Mouse (Mus musculus): ENCODE measurements around the gene Uqcc1. TPM values are rescaled to one million over a fixed set of nuclear protein-coding genes. Genes with fewer than 3 reads are reported as not detected.

Uqcc1 gene
- total RNA-seq (2014; rRNA removed) (44.6 and 48.2 TPM in 2 replicates), polyA plus RNA-seq (2015; fragmentation: Nextera tagmentation; extraction: Ambion mirVana) (55.0 and 58.9 TPM in 2 replicates)

GRCm38 (mm10) chr2:155929531-155930442, at the start of gene Uqcc1:
Gene Uqcc1, minus strand, starts transcription at chr2:155930310.
- Histone ChIP-seq H3K9me3 (ENCODE audit: low read length) (no peaks in the 10 kb centered on the region), H3K4me2 (ENCODE audit: low read depth, low read length, poor library complexity, severe bottlenecking) (peak within 1 kb of the TSS; percentile 59), H3K4me1 (ENCODE audit: insufficient read depth, low read length) (peaks cover 7% of the 10 kb centered on the region; the same call in 1 of the 2 replicates), H3K9ac (replicated peaks; ENCODE audit: low read length, poor library complexity, severe bottlenecking) (peak within 1 kb of the TSS; percentile 57), H3K27me3 (ENCODE audit: insufficient read depth, low read length) (no peaks in the 10 kb centered on the region), H3K27ac (ENCODE audit: low read depth, low read length) (peak within 1 kb of the TSS; percentile 85), H3K36me3 (ENCODE audit: insufficient read depth, low read length) (no peaks in the 10 kb centered on the region), H3K4me3 (ENCODE audit: low read depth, low read length) (peak within 1 kb of the TSS; percentile 51)
- no peak for TF ChIP-seq CTCF (IDR thresholded peaks at IDR 0.05)
- WGBS, result under 1% methylated on average over 38 of the region's 38 CpGs
- ATAC-seq (ENCODE audit: low FRiP score) (peak; percentile 96), DNase-seq (ENCODE audit: low spot score) (peak; percentile 98)

DNA sequence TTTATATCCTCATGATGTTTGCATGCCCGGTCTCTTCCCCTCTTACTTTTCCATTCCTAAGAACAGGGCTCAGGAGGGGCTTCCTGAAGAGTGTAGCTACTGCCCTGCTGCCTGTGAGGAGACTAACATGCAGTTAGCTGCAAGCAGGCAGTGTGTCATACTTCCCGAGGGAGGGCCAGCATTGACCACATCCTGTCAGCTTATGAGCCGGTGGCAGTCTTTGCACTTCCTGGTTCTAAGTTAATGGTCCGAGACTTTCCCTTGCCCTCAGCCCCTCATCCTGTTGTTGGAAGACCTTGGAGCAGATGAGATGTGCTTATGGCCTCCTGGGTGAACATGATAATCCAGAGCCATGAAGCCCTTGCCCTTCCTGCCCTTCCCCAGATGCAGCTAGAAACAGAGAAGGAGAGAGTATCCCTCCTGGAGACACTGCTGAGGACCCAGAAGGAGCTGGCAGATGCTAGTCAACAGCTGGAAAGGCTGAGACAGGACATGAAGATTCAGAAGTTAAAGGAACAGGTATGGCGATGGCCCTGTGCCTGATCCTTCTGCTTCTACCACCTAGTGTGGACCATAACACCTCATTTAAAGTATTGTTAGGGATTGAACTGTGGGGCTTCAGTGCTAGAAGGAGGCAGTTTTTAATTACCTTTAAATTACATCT, 49.4 kb upstream of the Uqcc1 start:
- no peak overlapping the region for H3K9ac ChIP-seq (replicated peaks; ENCODE audit: low read length, poor library complexity, severe bottlenecking)
- DNase-seq (ENCODE audit: low spot score) (no peak), ATAC-seq (ENCODE audit: low FRiP score) (no peak)
- H3K27me3 ChIP-seq (ENCODE audit: insufficient read depth, low read length), result no peaks in the 10 kb centered on the region
- 88% methylated on average over 5 of the region's 5 CpGs for WGBS
- no peaks in the 10 kb centered on the region for H3K9me3 ChIP-seq (ENCODE audit: low read length)
- no peak for TF ChIP-seq CTCF (IDR thresholded peaks at IDR 0.05)
- peaks cover 61% of the 10 kb centered on the region for H3K36me3 ChIP-seq (ENCODE audit: insufficient read depth, low read length)
- H3K27ac ChIP-seq (ENCODE audit: low read depth, low read length), result no peak overlapping the region
- no peaks in the 10 kb centered on the region for H3K4me1 ChIP-seq (ENCODE audit: insufficient read depth, low read length)
- H3K4me3 ChIP-seq (ENCODE audit: low read depth, low read length), result no peak overlapping the region
- no peak overlapping the region for H3K4me2 ChIP-seq (ENCODE audit: low read depth, low read length, poor library complexity, severe bottlenecking)

- H3K4me2 ChIP-seq (ENCODE audit: low read depth, low read length, poor library complexity, severe bottlenecking), result no peak overlapping the region
- H3K36me3 ChIP-seq (ENCODE audit: insufficient read depth, low read length), result peaks cover 69% of the 10 kb centered on the region
- 86% methylated on average over 14 of the region's 14 CpGs for WGBS
- no peak overlapping the region for H3K4me3 ChIP-seq (ENCODE audit: low read depth, low read length)
- no peak overlapping the region for H3K27ac ChIP-seq (ENCODE audit: low read depth, low read length)
- no peaks in the 10 kb centered on the region for H3K4me1 ChIP-seq (ENCODE audit: insufficient read depth, low read length)
- no peaks in the 10 kb centered on the region for H3K27me3 ChIP-seq (ENCODE audit: insufficient read depth, low read length)
- ATAC-seq (ENCODE audit: low FRiP score) (no peak), DNase-seq (ENCODE audit: low spot score) (no peak)
- H3K9ac ChIP-seq (replicated peaks; ENCODE audit: low read length, poor library complexity, severe bottlenecking), result no peak overlapping the region
- TF ChIP-seq CTCF (IDR thresholded peaks at IDR 0.05), result peak; percentile 40
- no peaks in the 10 kb centered on the region for H3K9me3 ChIP-seq (ENCODE audit: low read length)
Measured at GRCm38 (mm10) chr2:155974087-155974731, 44.1 kb upstream of the Uqcc1 start.

- Histone ChIP-seq H3K4me1 (ENCODE audit: insufficient read depth, low read length) (no peaks in the 10 kb centered on the region), H3K4me2 (ENCODE audit: low read depth, low read length, poor library complexity, severe bottlenecking) (no peak overlapping the region), H3K9ac (replicated peaks; ENCODE audit: low read length, poor library complexity, severe bottlenecking) (no peak overlapping the region), H3K27ac (ENCODE audit: low read depth, low read length) (no peak overlapping the region), H3K36me3 (ENCODE audit: insufficient read depth, low read length) (peaks cover 72% of the 10 kb centered on the region), H3K4me3 (ENCODE audit: low read depth, low read length) (no peak overlapping the region), H3K27me3 (ENCODE audit: insufficient read depth, low read length) (no peaks in the 10 kb centered on the region), H3K9me3 (ENCODE audit: low read length) (no peaks in the 10 kb centered on the region)
- ATAC-seq (ENCODE audit: low FRiP score) (no peak), DNase-seq (ENCODE audit: low spot score) (no peak)
- WGBS, result 83% methylated on average over 6 of the region's 6 CpGs
- TF ChIP-seq CTCF (IDR thresholded peaks at IDR 0.05), result no peak
Measured at GRCm38 (mm10) chr2:155973348-155973747, 43.2 kb upstream of the Uqcc1 start.

GRCm38 (mm10) chr2:155962991-155963390, 32.9 kb upstream of the Uqcc1 start:
- peaks cover 45% of the 10 kb centered on the region for H3K36me3 ChIP-seq (ENCODE audit: insufficient read depth, low read length)

More at GRCm38 (mm10) chr2:155962991-155963390, 32.9 kb upstream of the Uqcc1 start:
- no peaks in the 10 kb centered on the region for H3K4me1 ChIP-seq (ENCODE audit: insufficient read depth, low read length)
- 26% methylated on average over 1 of the region's 1 CpGs for whole genome bisulfite sequencing
- no peaks in the 10 kb centered on the region for H3K9me3 ChIP-seq (ENCODE audit: low read length)
- H3K27me3 ChIP-seq (ENCODE audit: insufficient read depth, low read length), result no peaks in the 10 kb centered on the region
- no peak overlapping the region for H3K27ac ChIP-seq (ENCODE audit: low read depth, low read length)
- DNase-seq (ENCODE audit: low spot score) (peak; percentile 77), ATAC-seq (ENCODE audit: low FRiP score) (no peak)
- no peak overlapping the region for H3K4me2 ChIP-seq (ENCODE audit: low read depth, low read length, poor library complexity, severe bottlenecking)
- H3K4me3 ChIP-seq (ENCODE audit: low read depth, low read length), result no peak overlapping the region
- peak; percentile 78 for TF ChIP-seq CTCF (IDR thresholded peaks at IDR 0.05)
- H3K9ac ChIP-seq (replicated peaks; ENCODE audit: low read length, poor library complexity, severe bottlenecking), result no peak overlapping the region

Data from midbrain, postnatal 0 days (tissue).